Mouse (Mus musculus): ENCODE measurements around the gene Gpi1.
A peak's percentile ranks its signal among the peaks of the same experiment; 100 is the strongest.
"Not testable (repeated sequence)": the region's sequence is repeated elsewhere in the genome, so short reads cannot be mapped to it uniquely, and the experiment has no call there.

Gpi1 gene

GRCm38 (mm10) chr7:34183794-34184193 lies 46.3 kb downstream of the Gpi1 start:
- ATAC-seq (ENCODE audit: low TSS enrichment): no peak

DNA sequence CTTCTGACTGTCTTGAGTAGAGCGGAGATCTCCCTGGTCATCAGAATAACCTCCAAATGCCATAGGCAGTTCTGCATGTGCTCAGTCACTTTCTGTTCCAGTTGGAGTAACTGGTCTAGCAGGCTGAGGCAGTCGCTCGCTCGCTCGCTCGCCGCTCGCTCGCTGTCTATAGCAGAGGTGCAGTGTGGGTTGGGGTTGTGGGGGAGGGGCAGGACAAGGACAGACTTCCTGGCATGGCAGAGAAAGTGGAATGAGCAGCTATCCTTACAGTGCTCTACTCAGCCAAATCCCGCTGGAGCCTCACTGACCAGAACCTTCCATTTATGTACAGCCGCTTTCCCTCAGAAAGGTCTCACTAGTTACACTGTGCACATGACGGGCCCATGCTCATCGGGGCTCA lies 46.8 kb downstream of the Gpi1 start:
- no peak for ATAC-seq (ENCODE audit: low TSS enrichment)

DNA sequence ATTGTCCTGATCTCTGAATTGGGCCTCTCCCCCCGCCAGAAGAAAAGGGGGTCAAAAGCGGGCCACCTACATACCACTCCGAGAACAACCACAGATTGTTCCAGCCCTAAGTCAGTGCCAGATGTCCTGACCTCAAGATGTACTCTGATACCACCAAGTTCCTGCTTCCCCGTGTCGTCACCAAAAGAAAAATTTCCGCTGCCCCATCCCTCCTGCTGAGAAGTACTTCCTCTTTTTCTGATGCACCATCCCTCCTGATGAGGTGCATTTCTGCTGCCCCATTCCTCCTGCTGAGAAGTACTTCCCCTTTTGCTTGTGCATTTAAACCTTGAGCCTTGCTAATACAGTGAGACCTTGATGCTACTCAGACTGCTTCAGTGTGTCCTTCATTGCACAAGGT lies 53.9 kb downstream of the Gpi1 start:
- not testable (repeated sequence) for ATAC-seq (ENCODE audit: low TSS enrichment)

DNA sequence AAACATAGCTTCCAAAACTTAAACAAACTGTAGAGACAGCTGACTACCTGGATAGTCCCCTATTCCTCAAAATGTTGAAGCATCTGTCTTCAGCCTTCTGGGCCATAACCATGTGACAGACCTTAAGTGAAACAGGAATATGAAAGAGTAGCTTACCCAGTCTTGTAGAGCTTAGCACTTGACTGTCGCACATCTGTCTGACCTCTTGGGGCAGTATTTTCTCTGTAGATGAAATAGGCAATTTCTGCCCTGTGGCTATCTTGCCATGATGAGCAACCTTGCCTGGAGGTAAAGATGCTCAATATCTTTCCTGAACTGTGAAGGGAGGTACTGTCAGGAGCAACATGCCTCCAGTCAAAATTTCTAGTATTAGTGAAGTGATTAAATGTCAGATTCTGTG lies 57.9 kb downstream of the Gpi1 start:
- ATAC-seq (ENCODE audit: low TSS enrichment): no peak

- no peak for ATAC-seq (ENCODE audit: low TSS enrichment)
Measured at GRCm38 (mm10) chr7:34169454-34169853, 60.7 kb downstream of the Gpi1 start, which contains the start of gene Uba2. Gene Uba2, minus strand, starts transcription at chr7:34169599.

GRCm38 (mm10) chr7:34168470-34169251 lies 61.5 kb downstream of the Gpi1 start:
- ATAC-seq (ENCODE audit: low TSS enrichment): peak; percentile 97

- ATAC-seq (ENCODE audit: low TSS enrichment): no peak; the same call in none of the 2 replicates
Measured at GRCm38 (mm10) chr7:34167766-34168469, 62.2 kb downstream of the Gpi1 start.

- ATAC-seq (ENCODE audit: low TSS enrichment): no peak
Measured at GRCm38 (mm10) chr7:34166850-34167249, 63.3 kb downstream of the Gpi1 start.

GRCm38 (mm10) chr7:34165999-34166398 lies 64.1 kb downstream of the Gpi1 start:
- ATAC-seq (ENCODE audit: low TSS enrichment): no peak

- no peak for ATAC-seq (ENCODE audit: low TSS enrichment)
Measured at GRCm38 (mm10) chr7:34164671-34165070, 65.5 kb downstream of the Gpi1 start.

GRCm38 (mm10) chr7:34159167-34159566 lies 71.0 kb downstream of the Gpi1 start:
- ATAC-seq (ENCODE audit: low TSS enrichment): no peak

DNA sequence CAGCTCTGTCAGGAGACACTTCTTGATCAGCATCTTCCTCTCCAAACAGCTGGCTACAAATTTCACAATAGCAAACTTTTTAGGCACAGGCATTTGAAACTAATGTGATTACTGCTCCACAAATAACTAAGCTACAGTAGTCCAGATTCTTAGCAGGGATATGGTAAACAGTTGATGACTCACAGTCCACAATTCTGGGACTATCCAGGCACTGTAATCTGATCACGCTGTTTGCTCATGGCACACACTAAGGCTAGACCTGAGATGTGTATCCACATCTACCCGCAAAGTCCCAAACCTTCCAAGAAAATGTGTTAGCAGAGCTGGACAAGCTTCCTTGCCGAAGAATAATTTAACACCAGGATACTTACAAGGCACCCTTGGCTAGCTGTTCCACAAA lies 72.1 kb downstream of the Gpi1 start:
- no peak for ATAC-seq (ENCODE audit: low TSS enrichment)

All from frontal cortex, adult (tissue).